Mouse (Mus musculus) frontal cortex, postnatal 36 days (tissue): ENCODE data around the gene Plppr1.
"Not testable (repeated sequence)": the region's sequence is repeated elsewhere in the genome, so short reads cannot be mapped to it uniquely, and the experiment has no call there.

Source experiments
- DNase-seq, 2 experiments: peaks; one replicate each; pipeline ENCODE4 v3.0.0; 2022; ENCODE audit warnings: low spot score in 2 of 2

Plppr1 gene

DNA sequence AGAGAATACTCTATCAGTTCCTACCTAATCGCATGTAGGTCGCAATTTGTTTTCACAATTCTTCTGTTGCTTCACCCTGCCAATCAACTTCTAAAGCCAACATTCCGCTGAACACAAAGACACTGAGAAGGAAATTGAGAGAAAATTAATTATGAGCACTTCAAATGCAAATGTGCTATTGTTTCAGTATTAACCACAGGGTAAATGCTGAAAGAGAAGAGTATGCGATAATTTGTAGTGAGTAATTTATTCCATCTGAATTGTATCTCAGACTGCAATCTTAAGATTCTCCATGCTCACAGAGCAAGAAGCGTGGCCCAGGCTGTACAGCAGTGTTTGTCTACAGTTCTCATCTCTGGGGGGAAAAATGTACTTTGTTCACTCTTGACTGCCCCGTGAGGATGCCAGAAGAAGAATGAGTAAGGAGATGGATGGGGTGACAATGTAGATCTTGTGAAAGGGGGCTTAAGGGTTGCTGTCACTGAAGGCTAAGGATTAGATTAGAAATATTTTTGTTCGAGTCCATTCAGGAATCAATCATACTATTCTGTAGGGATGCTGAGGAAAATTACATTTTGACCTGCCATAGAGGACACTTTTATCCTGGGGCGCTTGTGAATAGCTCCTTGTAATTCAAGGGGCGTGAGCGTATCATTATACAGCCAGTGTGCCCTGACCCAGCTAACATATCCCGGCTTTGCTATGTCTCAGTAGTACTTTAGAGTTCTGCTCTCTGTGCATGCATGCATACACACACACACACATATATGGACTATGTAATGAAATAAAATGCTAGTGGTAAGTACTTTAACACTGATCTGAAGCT, 173.3 kb downstream of the Plppr1 start:
- DNase-seq, result no peak

- DNase-seq, result no peak
These were observed 173.9 kb downstream of the Plppr1 start for GRCm38 (mm10) chr4:49233032-49233406.

GRCm38 (mm10) chr4:49238111-49238510, 179.0 kb downstream of the Plppr1 start:
- no peak for DNase-seq

DNA sequence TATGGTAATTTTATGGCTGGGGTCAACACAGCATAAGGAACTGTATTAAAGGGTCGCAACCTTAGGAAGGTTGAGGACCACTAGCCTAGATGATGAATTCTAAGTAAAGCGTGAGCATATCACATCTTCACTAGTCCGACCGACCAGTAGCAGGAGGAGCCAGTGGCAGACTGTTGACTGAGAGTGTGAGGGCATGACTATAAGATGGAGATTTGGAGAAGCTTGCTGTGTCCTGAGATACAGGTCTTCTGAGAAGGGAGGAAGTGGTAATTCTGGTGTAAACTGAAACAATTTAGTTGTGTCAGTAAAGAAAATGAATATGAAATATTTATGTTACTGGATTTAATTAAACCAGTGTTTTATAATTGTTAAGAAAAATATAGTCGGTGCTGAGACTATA, 180.4 kb downstream of the Plppr1 start:
- no peak for DNase-seq

DNA sequence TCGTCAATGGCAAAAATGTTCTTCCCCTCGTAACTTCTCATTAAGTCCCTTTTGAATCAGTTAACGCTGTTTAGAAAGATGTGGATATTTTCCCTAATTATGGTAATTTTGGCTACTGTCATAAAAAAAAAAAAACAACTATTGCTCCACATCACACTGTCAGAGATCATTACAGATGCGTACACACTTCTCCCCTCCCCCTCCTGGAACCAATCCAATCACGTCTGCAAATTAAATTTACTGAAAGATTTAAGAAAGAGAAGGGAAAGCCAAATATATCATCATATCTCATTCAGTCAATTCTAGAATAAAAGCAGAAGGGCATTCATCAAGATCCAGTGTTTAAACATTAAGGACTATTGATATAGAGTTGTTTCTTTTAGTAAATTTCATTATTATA, 185.7 kb downstream of the Plppr1 start:
- no peak for DNase-seq

DNA sequence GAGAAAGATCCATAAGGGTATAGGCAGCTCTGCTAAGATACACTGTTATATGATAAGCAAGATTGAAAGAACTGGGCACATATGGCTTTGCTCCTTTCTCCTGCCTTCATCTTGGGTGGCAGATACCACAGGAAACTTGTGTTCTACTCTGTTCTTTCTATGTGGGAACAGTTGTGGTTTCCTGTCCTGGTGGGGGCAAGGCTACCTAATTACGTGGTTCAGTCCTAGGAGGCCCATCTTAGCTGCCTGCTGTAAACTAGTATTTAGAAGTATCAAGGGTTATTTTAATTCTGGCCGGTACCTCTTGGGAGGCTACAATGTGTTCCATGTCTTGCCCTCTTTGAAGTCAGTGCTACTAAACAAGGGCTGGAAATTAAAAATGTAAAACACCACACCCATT, 186.2 kb downstream of the Plppr1 start:
- DNase-seq, result no peak

DNA sequence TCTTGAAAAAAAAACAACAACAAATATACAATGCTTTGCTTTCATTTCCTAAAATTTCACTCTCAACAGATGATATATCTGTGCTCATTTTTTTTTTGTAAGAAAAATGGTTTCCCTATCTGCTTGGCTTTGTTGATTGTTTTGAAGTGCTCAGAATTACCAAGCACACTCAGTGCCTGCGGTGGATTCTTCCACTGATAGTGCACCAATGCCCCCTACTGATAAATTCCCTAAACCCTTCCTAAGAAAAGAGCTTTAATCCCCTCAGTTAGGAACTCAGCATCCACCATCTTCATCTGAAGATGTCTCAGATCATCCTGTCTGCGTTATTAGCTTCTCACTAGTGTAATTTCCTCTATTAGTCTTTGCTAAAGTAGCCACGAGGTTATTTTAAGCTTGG, 192.2 kb downstream of the Plppr1 start:
- peak; percentile 22 to 34 for DNase-seq

GRCm38 (mm10) chr4:49252169-49252568, 193.1 kb downstream of the Plppr1 start:
- no peak for DNase-seq

DNA sequence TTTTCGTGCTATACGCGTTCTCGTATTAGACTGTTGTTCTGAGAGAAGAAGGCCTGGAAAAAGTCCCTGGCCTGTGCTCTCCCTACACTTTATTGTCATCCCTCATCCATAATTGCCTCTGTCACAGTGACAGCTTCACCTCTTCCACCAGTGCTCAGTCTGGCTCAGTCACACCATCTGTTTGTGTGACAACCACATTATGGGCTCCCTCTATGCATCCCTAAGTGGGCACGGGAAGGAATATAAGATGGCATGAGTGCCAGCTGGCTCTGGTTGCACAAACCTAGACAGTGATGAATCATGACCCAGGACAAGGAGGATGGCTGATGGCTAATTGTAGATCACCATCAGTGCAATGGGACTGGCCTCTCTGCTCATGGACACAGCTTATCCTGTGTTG, 219.4 kb downstream of the Plppr1 start:
- DNase-seq, result peak; percentile 11 to 18

DNA sequence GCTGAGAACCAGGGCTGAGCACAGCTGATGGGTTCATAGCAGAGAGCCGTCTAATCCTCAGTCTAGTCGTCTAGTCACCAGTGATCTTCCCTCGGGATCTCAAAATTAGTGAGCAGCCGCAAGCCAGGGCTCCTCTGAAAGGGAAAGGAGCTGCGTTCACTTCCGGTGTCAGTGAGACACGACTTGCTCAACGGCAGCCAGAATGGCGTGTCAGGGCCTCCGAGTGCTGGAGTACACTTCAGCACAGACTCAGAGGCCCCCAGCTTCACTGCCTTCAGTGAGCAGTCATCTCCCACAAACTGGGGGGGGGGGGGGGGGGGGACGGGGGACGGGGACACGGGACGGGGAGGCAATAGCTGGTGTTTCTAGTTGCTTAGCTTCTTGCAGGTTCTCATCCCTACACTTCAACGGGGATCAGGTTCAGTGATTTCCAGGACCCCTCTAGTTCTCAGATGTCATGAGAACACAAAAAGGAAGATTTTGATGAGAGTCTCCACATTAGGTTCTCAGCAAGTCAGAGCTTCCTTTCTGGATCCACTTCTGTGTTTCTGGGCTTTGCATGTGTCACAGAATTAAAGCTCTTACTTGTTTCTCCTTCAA, 225.7 kb downstream of the Plppr1 start:
- DNase-seq, result no peak

DNA sequence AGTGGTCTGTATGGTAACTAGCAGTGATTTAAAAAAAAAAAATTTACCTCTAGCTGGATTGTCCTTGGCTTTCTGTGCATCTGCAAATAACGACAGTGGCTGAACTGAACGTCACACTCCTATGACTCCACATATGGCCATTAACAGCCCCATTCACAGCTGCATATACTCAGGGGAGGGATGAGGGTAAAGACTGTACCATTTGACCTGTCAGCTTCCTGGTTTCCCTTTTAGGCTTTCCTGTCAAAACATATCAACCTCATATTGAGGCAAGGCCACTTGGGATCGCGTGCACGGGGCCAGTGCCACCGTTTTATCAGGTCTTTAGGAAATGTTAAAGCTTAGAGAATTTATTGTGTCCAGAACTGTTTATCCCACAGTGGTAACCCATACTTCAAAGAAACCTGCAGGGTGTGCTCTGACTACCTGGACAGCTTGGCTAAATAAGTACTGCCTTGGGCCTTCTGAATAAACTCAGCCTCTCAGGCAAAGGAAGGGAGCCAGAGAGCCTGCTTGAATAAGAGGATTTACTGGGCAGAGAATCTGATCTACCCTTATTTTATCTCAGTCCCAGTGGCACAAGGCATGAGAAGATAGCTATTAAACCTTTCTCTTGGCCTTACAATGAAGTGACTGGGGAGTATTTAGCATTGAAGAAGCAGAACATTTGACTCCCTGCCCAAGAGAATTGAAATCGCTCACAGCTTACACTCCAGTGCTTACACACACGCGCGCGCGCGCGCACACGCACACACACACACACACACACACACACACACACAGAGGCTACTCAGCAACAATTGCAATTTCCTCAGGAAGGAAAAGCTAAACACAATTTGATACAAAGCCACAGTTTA, 226.5 kb downstream of the Plppr1 start:
- no peak for DNase-seq

- DNase-seq, result no peak
These were observed 227.1 kb downstream of the Plppr1 start for GRCm38 (mm10) chr4:49286197-49286492.

- DNase-seq, result peak in 1 of 2 experiments; percentile 11
These were observed 237.4 kb downstream of the Plppr1 start for GRCm38 (mm10) chr4:49296434-49296833.

DNA sequence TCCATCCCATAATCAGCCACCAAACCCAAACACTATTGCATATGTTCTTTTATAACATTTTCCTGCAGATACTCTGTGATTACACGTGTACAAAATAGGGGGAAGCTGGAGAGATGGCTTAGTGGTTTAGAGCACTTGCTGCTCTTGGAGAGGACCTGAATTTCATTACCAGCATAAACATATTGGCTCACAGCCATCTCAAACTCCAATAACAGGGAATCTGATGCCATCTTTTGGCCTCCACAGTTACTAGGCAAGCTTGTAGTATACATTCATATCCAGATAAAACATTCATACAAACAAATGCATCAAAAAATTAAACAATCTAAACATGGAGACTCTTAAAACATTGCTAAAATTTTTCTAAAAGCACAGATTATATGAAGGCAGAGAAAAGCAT, 240.5 kb downstream of the Plppr1 start:
- DNase-seq, result no peak

DNA sequence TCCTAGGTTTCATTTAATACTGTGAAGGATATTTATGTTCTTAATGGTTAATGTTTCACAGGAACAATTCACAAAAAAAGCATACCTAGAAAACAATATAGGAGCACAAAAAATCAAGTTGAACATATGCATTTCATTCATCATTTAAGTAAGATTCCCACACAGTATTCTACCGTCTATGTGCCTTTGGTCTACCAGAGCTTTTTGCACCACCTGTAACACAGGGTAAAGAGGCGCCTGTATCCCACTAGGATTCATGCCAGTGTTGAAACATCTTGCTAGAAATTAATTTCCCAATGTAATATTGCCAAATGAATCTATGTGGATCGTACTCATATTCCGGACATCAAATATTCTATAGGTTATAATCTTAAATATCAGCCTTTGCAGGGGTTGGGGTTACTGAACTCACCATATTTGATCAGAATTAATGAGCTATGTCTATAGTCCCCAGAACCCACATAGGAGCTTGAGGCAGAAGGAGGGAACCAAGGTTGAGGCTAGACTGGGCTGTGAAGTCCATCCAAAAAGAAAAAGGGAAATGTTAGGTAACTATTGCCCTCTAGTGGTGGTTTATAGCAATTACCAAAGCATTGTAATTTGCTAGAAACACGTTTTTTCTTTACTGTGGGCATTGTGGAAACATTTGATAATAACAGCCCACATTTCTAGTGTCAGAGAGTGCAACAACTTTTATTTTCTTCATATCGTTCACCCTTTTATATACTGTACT, 263.0 kb downstream of the Plppr1 start:
- DNase-seq, result peak in 1 of 2 experiments; percentile 10

DNA sequence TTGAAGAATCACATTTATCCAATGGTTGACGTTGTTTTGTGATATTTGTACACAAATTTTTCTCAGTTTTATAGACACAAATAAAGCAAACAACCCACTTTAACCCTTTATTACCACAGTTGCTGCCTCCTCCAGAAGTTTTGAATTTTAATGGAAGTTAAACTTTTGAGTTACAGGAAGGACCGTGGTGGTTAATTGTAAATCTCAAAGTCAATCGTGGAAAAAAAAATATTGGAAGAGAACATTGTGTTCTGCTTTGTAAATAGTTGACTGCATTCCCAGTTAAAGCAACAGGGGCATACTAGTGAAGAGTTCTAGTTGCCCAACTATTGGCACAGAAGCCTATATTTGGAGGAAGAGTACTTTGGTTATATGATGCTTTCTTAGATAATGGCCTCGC, 278.9 kb downstream of the Plppr1 start:
- DNase-seq, result not testable (repeated sequence)

- DNase-seq, result not testable (repeated sequence)
These were observed 281.0 kb downstream of the Plppr1 start for GRCm38 (mm10) chr4:49340091-49340490.

GRCm38 (mm10) chr4:49348001-49348400, 288.9 kb downstream of the Plppr1 start:
- not testable (repeated sequence) for DNase-seq

GRCm38 (mm10) chr4:49348677-49349076, 289.6 kb downstream of the Plppr1 start:
- no peak for DNase-seq

DNA sequence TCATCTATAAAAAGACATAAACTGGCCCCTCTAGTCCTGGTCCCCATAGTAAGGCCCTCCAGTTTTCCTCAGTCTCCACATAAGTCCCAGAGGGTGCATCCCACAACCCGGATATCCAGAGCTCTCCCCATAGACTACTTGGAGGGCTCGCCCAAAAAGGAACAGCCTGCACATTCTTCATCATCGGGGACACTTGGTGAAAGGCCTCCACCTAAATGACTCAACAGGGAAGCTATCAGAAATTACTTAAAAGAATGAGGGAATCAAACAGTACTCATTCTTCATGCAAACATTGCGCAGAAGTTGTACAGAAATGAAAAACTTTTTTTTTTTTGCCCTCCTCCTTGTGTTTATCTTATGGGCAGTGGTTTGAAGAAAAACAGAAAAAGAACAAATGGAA, 291.4 kb downstream of the Plppr1 start:
- DNase-seq, result no peak

DNA sequence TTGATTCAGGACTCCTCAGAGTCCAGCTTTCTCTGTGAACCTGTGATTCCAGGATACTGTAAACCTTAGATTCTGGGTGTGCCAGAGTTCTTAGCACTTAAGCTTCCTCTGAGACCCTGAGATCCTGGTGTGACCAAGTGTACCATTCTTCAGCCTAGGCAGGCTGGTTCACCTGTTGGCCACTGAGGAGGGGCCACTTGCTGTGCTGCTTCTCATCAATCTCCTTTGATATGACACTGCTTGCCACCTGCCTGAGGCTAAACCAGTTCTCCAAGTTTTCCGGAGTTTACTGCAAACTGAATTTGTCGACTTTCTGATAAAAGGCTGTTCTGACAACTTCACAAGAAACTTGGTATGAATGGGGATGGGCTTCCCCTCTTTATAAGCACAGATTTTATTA, 298.0 kb downstream of the Plppr1 start:
- DNase-seq, result no peak

- not testable (repeated sequence) for DNase-seq
These were observed 309.0 kb downstream of the Plppr1 start for GRCm38 (mm10) chr4:49368046-49368445.
